Mouse (Mus musculus): ENCODE measurements around the gene Fam222a. TPM values are rescaled to one million over a fixed set of nuclear protein-coding genes. Genes with fewer than 3 reads are reported as not detected.

The Fam222a gene
- polyA plus RNA-seq, 1 experiment from 2014 or later, result 2.3 TPM

DNA sequence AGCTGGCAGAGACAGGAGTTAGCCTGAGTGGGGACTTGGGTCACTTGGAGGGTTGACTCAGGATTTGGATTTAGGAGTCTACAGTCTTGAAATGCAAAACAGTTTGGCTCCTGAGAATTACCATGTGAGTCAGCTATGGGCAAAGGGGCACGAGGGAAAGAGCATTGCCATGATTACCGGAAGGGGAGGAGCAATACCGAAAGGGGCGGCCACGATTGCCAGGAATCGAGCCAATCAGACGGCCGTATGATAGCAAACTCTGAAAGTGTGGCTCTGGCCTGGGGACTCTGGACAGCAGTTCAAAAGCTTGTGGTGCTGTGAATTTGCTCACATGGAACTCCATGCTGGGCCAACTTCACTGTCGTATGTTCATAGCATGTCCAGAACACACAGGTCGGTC, 18.8 kb upstream of the Fam222a start:
- peaks cover 42% of the 10 kb centered on the region for H3K4me1 ChIP-seq
- no peak overlapping the region for H3K27ac ChIP-seq (replicated peaks)
- no peak for DNase-seq (ENCODE audit: low spot score)
- no peak overlapping the region for H3K4me3 ChIP-seq
- H3K9me3 ChIP-seq, result no peaks in the 10 kb centered on the region
- no peaks in the 10 kb centered on the region for H3K36me3 ChIP-seq (replicated peaks)
- 92% methylated on average over 10 of the region's 10 CpGs for WGBS
- no peaks in the 10 kb centered on the region for H3K27me3 ChIP-seq (replicated peaks; ENCODE audit: low read depth, poor library complexity, severe bottlenecking)

DNA sequence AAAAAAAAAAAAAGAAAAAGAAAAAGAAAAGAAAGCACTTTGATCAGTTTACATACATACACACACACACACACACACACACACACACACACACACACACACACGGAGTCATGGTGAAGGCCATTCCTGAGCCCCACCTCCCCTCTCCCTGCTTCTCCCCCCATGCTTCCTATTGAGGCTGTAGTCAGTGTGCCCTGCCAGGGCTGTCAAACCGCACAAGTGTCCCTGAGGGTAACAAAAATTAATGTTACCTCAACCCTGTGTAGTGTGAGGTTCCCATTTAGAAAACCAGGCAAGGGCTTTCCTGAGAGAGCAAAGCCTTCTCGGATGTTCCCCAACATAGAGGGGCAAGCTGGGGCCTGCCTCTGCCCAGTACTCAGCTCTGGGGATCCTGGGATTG, 18.0 kb upstream of the Fam222a start:
- Histone ChIP-seq H3K4me3 (no peak overlapping the region), H3K27me3 (replicated peaks; ENCODE audit: low read depth, poor library complexity, severe bottlenecking) (no peaks in the 10 kb centered on the region), H3K4me1 (peaks cover 45% of the 10 kb centered on the region), H3K27ac (replicated peaks) (peak overlapping the region; percentile 78; the same call in 1 of the 2 replicates), H3K36me3 (replicated peaks) (no peaks in the 10 kb centered on the region), H3K9me3 (0 out of 2 replicates have a peak, but pooled peaks cover under 1% of the 10 kb centered on the region)
- DNase-seq (ENCODE audit: low spot score), result no peak
- WGBS, result 75% methylated on average over 3 of the region's 3 CpGs

DNA sequence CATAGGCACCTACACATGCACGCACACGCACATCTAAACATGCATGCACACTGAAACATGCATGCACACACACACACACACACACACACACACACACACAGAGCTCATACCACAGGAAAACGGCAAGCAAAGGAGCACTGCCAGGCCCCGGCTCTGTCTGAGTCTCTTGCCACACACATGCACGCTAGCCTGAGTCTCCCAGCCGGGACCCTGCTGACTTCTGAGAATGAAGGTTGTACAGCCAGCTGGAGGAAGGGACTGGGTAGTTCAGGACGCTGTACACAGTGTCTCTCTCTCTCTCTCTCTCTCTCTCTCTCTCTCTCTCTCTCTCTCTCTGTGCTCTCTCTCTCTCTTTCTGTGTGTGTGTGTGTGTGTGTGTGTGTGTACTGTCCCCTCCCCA, 17.4 kb upstream of the Fam222a start:
- no peaks in the 10 kb centered on the region for H3K27me3 ChIP-seq (replicated peaks; ENCODE audit: low read depth, poor library complexity, severe bottlenecking)
- DNase-seq (ENCODE audit: low spot score), result no peak
- WGBS, result 57% methylated on average over 7 of the region's 7 CpGs
- no peak overlapping the region for H3K4me3 ChIP-seq
- no peaks in the 10 kb centered on the region for H3K36me3 ChIP-seq (replicated peaks)
- H3K27ac ChIP-seq (replicated peaks), result peak overlapping the region; percentile 78
- peaks cover 7% of the 10 kb centered on the region; the same call in 1 of the 2 replicates for H3K9me3 ChIP-seq
- H3K4me1 ChIP-seq, result peaks cover 45% of the 10 kb centered on the region

DNA sequence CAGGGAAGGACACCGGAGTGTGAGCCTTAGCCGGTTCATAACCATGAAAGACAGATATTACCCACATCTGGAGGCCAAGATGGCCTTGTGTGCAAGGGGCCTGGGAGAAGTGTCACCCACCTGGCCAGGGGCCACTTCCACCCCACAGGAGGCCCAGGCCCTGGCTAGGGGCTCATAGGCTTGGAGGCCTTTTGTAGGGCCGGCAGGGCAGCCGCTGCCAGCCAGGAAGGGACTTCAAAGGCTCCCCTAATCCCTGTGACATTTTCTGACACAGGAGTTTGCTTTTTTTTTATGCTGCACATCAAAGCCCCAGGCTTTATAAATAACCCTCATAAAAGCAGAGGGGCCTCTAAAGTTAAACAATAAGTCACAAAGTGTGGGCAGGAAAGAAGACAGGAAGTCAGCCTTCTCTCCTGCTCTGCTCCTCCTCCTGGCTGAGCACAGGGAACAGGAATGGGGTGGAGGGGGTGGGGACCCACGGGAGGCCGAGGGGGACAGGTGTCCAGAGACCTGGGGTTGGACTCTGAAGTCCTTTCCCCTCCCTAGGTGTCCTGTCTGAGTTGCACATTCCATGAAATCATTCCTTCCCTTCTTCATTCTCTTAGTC, 16.8 kb upstream of the Fam222a start:
- no peak overlapping the region for H3K4me3 ChIP-seq
- no peaks in the 10 kb centered on the region for H3K27me3 ChIP-seq (replicated peaks; ENCODE audit: low read depth, poor library complexity, severe bottlenecking)
- 29% methylated on average over 6 of the region's 6 CpGs for WGBS
- H3K4me1 ChIP-seq, result peaks cover 45% of the 10 kb centered on the region
- peaks cover 7% of the 10 kb centered on the region; the same call in 1 of the 2 replicates for H3K9me3 ChIP-seq
- DNase-seq (ENCODE audit: low spot score), result peak; percentile 39
- peak overlapping the region; percentile 78 for H3K27ac ChIP-seq (replicated peaks)
- H3K36me3 ChIP-seq (replicated peaks), result no peaks in the 10 kb centered on the region

DNA sequence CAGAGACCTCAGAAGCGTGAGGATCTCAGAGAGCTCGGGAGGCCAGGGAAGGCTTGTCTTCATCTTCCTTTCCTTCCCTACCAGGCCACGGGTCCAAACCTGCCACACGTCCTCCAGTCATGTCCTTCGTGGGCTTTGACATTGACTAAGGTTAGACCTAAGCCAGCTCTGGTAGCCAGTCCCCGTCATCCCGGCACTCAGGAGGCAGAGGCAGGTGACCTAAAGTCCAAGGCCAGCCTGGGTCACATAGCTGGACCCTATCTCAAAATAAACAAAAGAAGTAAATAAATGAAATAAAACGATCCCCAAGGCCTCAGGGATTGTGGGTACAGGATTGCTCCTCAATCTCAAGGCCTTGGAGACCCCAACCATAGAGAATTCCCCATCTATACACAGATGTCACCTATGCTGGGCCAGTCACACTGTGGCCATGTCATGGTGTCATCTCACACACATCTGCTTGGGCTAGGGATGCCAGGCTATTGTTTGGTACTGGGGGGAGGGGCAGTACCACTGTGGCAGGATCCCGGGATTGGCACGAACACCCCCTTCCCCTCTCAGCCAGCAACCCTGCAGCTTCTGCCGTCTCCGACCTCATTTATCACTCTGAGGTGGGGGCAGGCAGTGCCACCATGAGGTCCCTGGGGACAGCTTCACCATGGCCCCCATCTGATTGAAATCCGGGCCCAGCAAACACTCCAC, 15.2 kb upstream of the Fam222a start:
- Histone ChIP-seq H3K27ac (replicated peaks) (peak overlapping the region; percentile 15), H3K4me1 (peaks cover 50% of the 10 kb centered on the region), H3K4me3 (no peak overlapping the region), H3K9me3 (peaks cover 7% of the 10 kb centered on the region; the same call in 1 of the 2 replicates), H3K36me3 (replicated peaks) (no peaks in the 10 kb centered on the region), H3K27me3 (replicated peaks; ENCODE audit: low read depth, poor library complexity, severe bottlenecking) (no peaks in the 10 kb centered on the region)
- DNase-seq (ENCODE audit: low spot score), result no peak
- WGBS, result 74% methylated on average over 13 of the region's 13 CpGs

DNA sequence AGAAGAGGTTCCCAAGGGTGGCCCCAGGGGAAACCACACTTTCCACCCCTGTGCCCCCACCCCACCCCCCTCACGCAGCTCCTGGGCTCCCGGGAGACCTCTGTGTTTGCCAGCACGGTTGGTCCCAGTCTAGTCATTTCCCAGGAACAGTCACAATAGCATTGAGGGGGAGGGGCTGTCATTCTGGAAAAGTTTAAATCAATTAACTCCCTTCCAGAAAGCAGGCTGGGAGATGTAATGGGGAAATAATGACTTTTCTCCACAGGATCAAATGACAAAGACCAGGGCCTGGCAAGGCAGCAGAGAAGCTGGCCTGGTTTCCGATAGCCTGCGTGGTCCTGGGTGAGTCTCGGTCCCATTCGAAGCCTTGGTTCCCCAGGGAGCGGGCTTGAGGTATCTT, 14.1 kb upstream of the Fam222a start:
- H3K4me1 ChIP-seq, result peaks cover 60% of the 10 kb centered on the region
- peak overlapping the region; percentile 15 for H3K27ac ChIP-seq (replicated peaks)
- 46% methylated on average over 8 of the region's 8 CpGs for WGBS
- no peak overlapping the region for H3K4me3 ChIP-seq
- peaks cover 7% of the 10 kb centered on the region; the same call in 1 of the 2 replicates for H3K9me3 ChIP-seq
- no peaks in the 10 kb centered on the region for H3K36me3 ChIP-seq (replicated peaks)
- no peaks in the 10 kb centered on the region for H3K27me3 ChIP-seq (replicated peaks; ENCODE audit: low read depth, poor library complexity, severe bottlenecking)
- peak; percentile 30 for DNase-seq (ENCODE audit: low spot score)

DNA sequence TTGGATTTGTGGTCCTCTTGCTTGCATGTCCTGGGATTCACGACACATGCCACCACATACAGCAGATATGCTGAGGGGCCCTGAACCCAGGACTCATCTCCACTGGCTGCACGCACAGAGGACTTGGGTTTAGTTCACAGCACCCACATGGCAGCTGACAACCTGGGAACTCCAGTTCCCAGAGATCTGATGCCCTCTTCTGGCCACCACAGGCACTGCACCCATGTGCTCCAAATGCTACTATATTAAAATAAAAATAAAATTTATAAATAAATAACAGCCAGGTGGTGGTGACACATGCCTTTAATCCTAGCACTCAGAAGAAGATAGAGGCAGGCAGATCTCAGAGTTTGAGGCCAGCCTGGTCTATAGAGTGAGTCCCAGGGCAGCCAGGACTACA, 12.4 kb upstream of the Fam222a start:
- WGBS, result 92% methylated on average over 2 of the region's 2 CpGs
- DNase-seq (ENCODE audit: low spot score), result no peak
- Histone ChIP-seq H3K36me3 (replicated peaks) (no peaks in the 10 kb centered on the region), H3K27ac (replicated peaks) (no peak overlapping the region), H3K4me3 (no peak overlapping the region), H3K27me3 (replicated peaks; ENCODE audit: low read depth, poor library complexity, severe bottlenecking) (no peaks in the 10 kb centered on the region), H3K9me3 (peaks cover 11% of the 10 kb centered on the region; the same call in 1 of the 2 replicates), H3K4me1 (peaks cover 65% of the 10 kb centered on the region)

DNA sequence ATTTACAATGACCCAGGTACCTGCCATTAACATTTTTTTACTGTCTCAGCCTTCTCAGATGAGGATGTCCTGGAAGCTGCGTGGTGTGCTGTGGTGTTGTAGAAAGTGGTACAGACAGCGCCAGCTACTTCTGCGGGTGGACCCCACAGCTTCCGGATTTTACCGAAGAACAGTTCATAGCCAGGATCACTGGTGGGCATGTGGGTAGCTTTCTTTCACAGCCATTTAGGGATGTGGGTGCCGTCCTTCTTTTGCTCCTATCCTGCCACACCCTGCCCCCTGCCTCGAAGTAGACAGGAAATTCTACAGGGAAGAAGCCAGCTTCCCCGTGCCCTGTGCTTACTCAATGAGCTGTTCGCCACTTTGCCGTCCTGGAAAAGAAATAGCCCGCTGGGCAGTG, 11.7 kb upstream of the Fam222a start:
- no peak for DNase-seq (ENCODE audit: low spot score)
- 77% methylated on average over 11 of the region's 11 CpGs for WGBS
- H3K36me3 ChIP-seq (replicated peaks), result no peaks in the 10 kb centered on the region
- H3K27me3 ChIP-seq (replicated peaks; ENCODE audit: low read depth, poor library complexity, severe bottlenecking), result no peaks in the 10 kb centered on the region
- H3K9me3 ChIP-seq, result peaks cover 11% of the 10 kb centered on the region; the same call in 1 of the 2 replicates
- H3K27ac ChIP-seq (replicated peaks), result no peak overlapping the region
- peaks cover 65% of the 10 kb centered on the region for H3K4me1 ChIP-seq
- no peak overlapping the region for H3K4me3 ChIP-seq

DNA sequence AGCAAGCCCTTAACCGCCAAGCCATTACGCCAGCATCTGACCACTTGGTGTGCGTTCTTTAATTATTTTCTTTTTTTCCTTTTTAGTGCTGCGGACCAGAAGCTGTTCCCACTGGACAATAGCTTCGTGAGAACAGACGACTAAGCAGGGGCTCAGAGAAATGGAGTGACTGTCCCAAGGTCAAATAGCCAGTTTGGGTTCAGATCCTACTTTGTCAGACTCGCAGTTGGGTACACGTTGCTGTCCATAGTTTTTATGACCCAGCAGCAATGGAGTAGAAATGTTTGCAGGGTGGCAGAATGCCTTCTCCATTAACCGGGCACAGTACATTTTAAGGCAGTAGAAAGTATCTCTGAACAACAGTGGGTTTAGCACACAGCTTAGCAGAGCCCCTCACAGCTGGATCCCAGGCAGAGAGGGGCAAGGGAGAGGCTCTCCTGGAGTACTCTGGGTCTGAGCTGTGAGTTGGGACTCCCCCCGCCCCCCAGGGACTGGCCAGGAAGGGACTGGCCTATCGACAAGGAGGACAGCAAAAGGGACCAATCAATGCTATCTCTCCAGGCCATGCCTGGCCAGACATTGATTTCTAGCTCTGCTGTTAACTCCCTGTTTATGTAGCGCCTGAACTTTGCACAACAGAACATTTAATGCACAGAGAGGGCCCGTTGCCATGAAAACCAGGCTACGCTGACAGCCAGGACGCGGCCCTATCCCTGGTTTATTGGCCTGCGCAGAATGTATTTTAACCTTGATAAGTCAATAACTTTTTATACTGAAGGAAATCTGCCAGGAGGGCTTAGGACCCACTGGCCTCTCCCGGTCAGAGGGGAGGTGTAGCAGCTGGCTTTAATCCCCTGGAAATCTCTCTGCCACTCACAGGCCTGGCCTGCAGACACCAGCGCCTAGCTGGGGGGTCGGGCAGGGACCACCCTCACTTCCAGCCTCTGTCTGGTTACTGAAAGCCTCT, 9.8 kb upstream of the Fam222a start:
- Histone ChIP-seq H3K4me3 (no peak overlapping the region), H3K9me3 (peaks cover 13% of the 10 kb centered on the region), H3K27me3 (replicated peaks; ENCODE audit: low read depth, poor library complexity, severe bottlenecking) (no peaks in the 10 kb centered on the region), H3K27ac (replicated peaks) (peak overlapping the region; percentile 78), H3K36me3 (replicated peaks) (no peaks in the 10 kb centered on the region), H3K4me1 (peaks cover 54% of the 10 kb centered on the region)
- DNase-seq (ENCODE audit: low spot score), result peak; percentile 74
- 56% methylated on average over 20 of the region's 20 CpGs for WGBS

DNA sequence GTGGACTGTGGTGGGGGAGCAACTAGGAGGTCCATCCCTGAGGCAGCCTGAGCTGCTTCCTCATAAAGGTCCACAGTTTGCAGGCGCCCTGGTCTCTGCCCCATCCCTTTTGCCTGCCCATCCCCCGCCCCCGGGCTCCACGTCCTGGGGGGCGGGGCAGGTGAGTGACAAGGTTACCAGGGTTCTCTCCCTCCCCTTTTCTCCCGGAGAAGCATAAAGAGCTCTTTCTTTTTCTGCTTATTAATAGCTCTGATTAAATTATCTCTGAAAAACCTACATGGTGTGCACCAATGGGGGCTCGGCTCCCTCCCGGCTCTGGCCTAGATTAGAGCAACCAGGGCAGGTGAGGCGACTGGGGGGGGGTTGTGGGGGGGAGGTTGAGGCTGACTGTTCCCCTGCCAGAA, 7.3 kb upstream of the Fam222a start:
- H3K4me1 ChIP-seq, result peaks cover 51% of the 10 kb centered on the region
- peak overlapping the region; percentile 34 for H3K4me3 ChIP-seq
- H3K27me3 ChIP-seq (replicated peaks; ENCODE audit: low read depth, poor library complexity, severe bottlenecking), result peaks cover 17% of the 10 kb centered on the region
- WGBS, result 24% methylated on average over 9 of the region's 9 CpGs
- DNase-seq (ENCODE audit: low spot score), result peak; percentile 70
- H3K27ac ChIP-seq (replicated peaks), result peak overlapping the region; percentile 55
- no peaks in the 10 kb centered on the region for H3K36me3 ChIP-seq (replicated peaks)
- peaks cover 18% of the 10 kb centered on the region for H3K9me3 ChIP-seq

DNA sequence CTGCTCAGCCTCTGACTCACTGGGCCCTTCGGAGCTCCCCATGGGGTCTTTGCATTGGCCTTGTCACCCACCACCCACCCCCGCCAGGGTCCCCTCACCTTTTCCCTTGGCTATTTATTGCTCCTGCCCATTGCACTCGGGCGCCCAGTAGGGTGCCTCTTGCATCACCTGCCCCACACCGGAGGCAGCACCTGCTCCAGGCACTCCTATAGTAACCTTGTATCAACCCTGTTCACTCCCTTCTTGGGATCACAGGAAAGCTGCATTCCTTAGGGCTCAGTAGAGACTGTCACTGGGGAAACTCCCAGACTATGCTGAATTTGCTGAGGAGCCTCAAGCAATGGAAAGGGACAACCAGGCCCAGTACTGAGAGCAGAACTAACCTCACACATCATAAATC, 6.9 kb upstream of the Fam222a start:
- H3K4me1 ChIP-seq, result peaks cover 55% of the 10 kb centered on the region
- WGBS, result 55% methylated on average over 5 of the region's 5 CpGs
- peak overlapping the region; percentile 4 for H3K27ac ChIP-seq (replicated peaks)
- H3K36me3 ChIP-seq (replicated peaks), result no peaks in the 10 kb centered on the region
- no peak for DNase-seq (ENCODE audit: low spot score)
- H3K4me3 ChIP-seq, result no peak overlapping the region
- peaks cover 18% of the 10 kb centered on the region for H3K9me3 ChIP-seq
- H3K27me3 ChIP-seq (replicated peaks; ENCODE audit: low read depth, poor library complexity, severe bottlenecking), result peaks cover 21% of the 10 kb centered on the region

DNA sequence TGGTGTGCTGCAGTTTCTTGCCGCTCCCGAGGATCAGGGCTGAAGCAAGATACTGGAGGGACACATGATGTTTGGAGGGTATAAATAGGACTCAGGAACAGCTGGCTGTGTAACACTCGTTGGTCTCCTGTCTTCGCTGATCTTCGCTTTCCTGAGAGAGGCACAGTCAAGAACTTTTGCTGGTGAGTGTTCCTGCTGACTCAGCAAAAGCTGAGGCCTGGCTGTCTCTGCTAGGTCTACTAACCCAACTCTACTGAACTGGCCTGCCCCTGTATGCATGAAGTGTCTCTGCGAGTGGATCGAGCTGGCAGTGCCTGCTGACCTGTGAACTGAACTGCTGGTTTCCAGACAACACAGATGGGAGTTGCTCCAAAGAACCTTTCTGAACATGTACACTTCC, 3.8 kb upstream of the Fam222a start:
- no peak for DNase-seq (ENCODE audit: low spot score)
- H3K9me3 ChIP-seq, result peaks cover 18% of the 10 kb centered on the region
- peaks cover 36% of the 10 kb centered on the region for H3K27me3 ChIP-seq (replicated peaks; ENCODE audit: low read depth, poor library complexity, severe bottlenecking)
- no peak overlapping the region for H3K4me3 ChIP-seq
- H3K4me1 ChIP-seq, result peaks cover 60% of the 10 kb centered on the region
- H3K27ac ChIP-seq (replicated peaks), result no peak overlapping the region
- 93% methylated on average over 7 of the region's 7 CpGs for WGBS
- H3K36me3 ChIP-seq (replicated peaks), result no peaks in the 10 kb centered on the region
